Mouse (Mus musculus) forebrain, postnatal 0 days (tissue): ENCODE data around the gene Lcat. TPM values are rescaled to one million over a fixed set of nuclear protein-coding genes. Genes with fewer than 3 reads are reported as not detected.

Source experiments
- ATAC-seq: fragments of 200-750 bp; cut with Nextera tagmentation; 2 replicates; pipeline ENCODE4 v1.8.0; 2017; ENCODE audit warnings: mild to moderate bottlenecking, moderate library complexity
- DNase-seq: peaks from one replicate; pipeline ENCODE4 v3.0.0-alpha.2; 2015
- H3K27ac ChIP-seq: fragments of 300-500 bp; sonication (generic); 2 replicates; pipeline ENCODE4 v1.5.1; 2014; ENCODE audit warnings: low read depth, mild to moderate bottlenecking, antibody characterized with exemption, low read length, moderate library complexity, mixed read lengths
- H3K27me3 ChIP-seq: fragments of 300-500 bp; sonication (generic); 2 replicates; pipeline ENCODE4 v1.6.1; 2014; ENCODE audit warnings: mild to moderate bottlenecking, low read length, mixed read lengths; ENCODE audit not compliant: insufficient read depth
- H3K36me3 ChIP-seq: fragments of 300-500 bp; sonication (generic); 2 replicates; pipeline ENCODE4 v1.6.1; 2014; ENCODE audit warnings: mild to moderate bottlenecking, moderate library complexity; ENCODE audit not compliant: insufficient read depth
- H3K4me1 ChIP-seq: fragments of 300-500 bp; sonication (generic); 2 replicates; pipeline ENCODE4 v1.6.1; 2014; ENCODE audit warnings: antibody characterized with exemption; ENCODE audit not compliant: insufficient read depth
- H3K4me2 ChIP-seq: fragments of 300-500 bp; sonication (generic); 2 replicates; pipeline ENCODE4 v1.6.1; 2014; ENCODE audit warnings: low read depth, mild to moderate bottlenecking, moderate library complexity
- H3K4me3 ChIP-seq: fragments of 300-500 bp; sonication (generic); 2 replicates; pipeline ENCODE4 v1.5.1; 2014; ENCODE audit warnings: low read depth, low read length, mixed read lengths
- H3K9ac ChIP-seq: fragments of 300-500 bp; sonication (generic); 2 replicates; pipeline ENCODE4 v1.6.1; 2014; ENCODE audit warnings: mild to moderate bottlenecking
- H3K9me3 ChIP-seq: fragments of 300-500 bp; sonication (generic); 2 replicates; pipeline ENCODE4 v1.6.1; 2016; ENCODE audit warnings: low read length
- CTCF ChIP-seq: sonication (generic); IDR thresholded peaks from 2 replicates; pipeline ENCODE4 v1.5.1; 2016; ENCODE audit warnings: antibody characterized with exemption, control low read depth, low read depth
- WGBS: fragments of 180-500 bp; shearing (Covaris S2); extraction: QIAGEN DNeasy Blood & Tissue Kit; methylation state at CpG from one replicate; pipeline ENCODE4 v1.1.7; 2014; 5-methylcytosine and 5-hydroxymethylcytosine counted together
- polyA plus RNA-seq: library from polyadenylated mRNA; unstranded; fragments of >200 nt; fragmentation: Nextera tagmentation; extraction: Ambion mirVana; gene quantifications from 2 replicates; pipeline ENCODE4 v1.2.1, GENCODE M21; 2015
- total RNA-seq: library from RNA; depleted of rRNA; stranded (reverse); fragments of >200 nt; gene quantifications from 2 replicates; pipeline ENCODE4 v1.2.3, GENCODE M21; 2014

Gene Lcat
- total and polyA plus RNA-seq, 2 experiments from 2014 or later, result 5.9 to 6.0 TPM

- 91% methylated on average over 15 of the region's 15 CpGs for WGBS
- no peaks in the 10 kb centered on the region for H3K27me3 ChIP-seq
- no peaks in the 10 kb centered on the region for H3K9me3 ChIP-seq
- no peak for TF ChIP-seq CTCF
- no peak within 1 kb of the TSS for H3K4me3 ChIP-seq
- DNase-seq (no peak), ATAC-seq (no peak)
- H3K9ac ChIP-seq, result no peak within 1 kb of the TSS
- no peaks in the 10 kb centered on the region for H3K4me1 ChIP-seq
- H3K4me2 ChIP-seq, result no peak within 1 kb of the TSS
- no peaks in the 10 kb centered on the region for H3K36me3 ChIP-seq
- H3K27ac ChIP-seq, result no peak within 1 kb of the TSS
Observed at GRCm38 (mm10) chr8:105979325-105979724, 36.1 kb upstream of the Lcat start, which contains the start of gene Dpep3. Gene Dpep3, minus strand, starts transcription at chr8:105979429.

- no peak for DNase-seq
- ATAC-seq, result no peak
- Histone ChIP-seq H3K4me3 (no peak overlapping the region), H3K27me3 (no peaks in the 10 kb centered on the region), H3K27ac (no peak overlapping the region), H3K4me2 (no peak overlapping the region), H3K9ac (no peak overlapping the region), H3K9me3 (no peaks in the 10 kb centered on the region), H3K36me3 (no peaks in the 10 kb centered on the region), H3K4me1 (no peaks in the 10 kb centered on the region)
- WGBS, result 64% methylated on average over 7 of the region's 7 CpGs
- no peak for TF ChIP-seq CTCF
Observed at GRCm38 (mm10) chr8:105975363-105975762, 32.2 kb upstream of the Lcat start.

GRCm38 (mm10) chr8:105971019-105971720, 28.0 kb upstream of the Lcat start:
- Histone ChIP-seq H3K27ac (no peak overlapping the region), H3K4me3 (no peak overlapping the region), H3K4me2 (no peak overlapping the region), H3K36me3 (no peaks in the 10 kb centered on the region), H3K27me3 (peaks cover 15% of the 10 kb centered on the region), H3K9ac (no peak overlapping the region), H3K9me3 (no peaks in the 10 kb centered on the region), H3K4me1 (no peaks in the 10 kb centered on the region; the same call in 1 of the 2 replicates)
- ATAC-seq (no peak), DNase-seq (no peak)
- TF ChIP-seq CTCF, result no peak
- WGBS, result 74% methylated on average over 8 of the region's 8 CpGs

- no peak for TF ChIP-seq CTCF
- Histone ChIP-seq H3K4me3 (no peak overlapping the region), H3K4me2 (no peak overlapping the region), H3K36me3 (no peaks in the 10 kb centered on the region), H3K9me3 (no peaks in the 10 kb centered on the region), H3K4me1 (no peaks in the 10 kb centered on the region; the same call in 1 of the 2 replicates), H3K27me3 (peaks cover 15% of the 10 kb centered on the region), H3K9ac (no peak overlapping the region), H3K27ac (no peak overlapping the region)
- no peak for DNase-seq
- WGBS, result 68% methylated on average over 1 of the region's 1 CpGs
- no peak for ATAC-seq
Observed at GRCm38 (mm10) chr8:105969367-105969766, 26.2 kb upstream of the Lcat start.

GRCm38 (mm10) chr8:105966692-105967311, 23.6 kb upstream of the Lcat start:
- no peak for ATAC-seq
- Histone ChIP-seq H3K4me3 (no peak overlapping the region), H3K27ac (no peak overlapping the region), H3K9ac (no peak overlapping the region), H3K9me3 (no peaks in the 10 kb centered on the region), H3K27me3 (peaks cover 15% of the 10 kb centered on the region), H3K36me3 (no peaks in the 10 kb centered on the region), H3K4me2 (peak overlapping the region; percentile 66; the same call in 1 of the 2 replicates), H3K4me1 (no peaks in the 10 kb centered on the region; the same call in 1 of the 2 replicates)
- TF ChIP-seq CTCF, result no peak
- 9% methylated on average over 19 of the region's 19 CpGs for WGBS
- DNase-seq, result no peak

GRCm38 (mm10) chr8:105965905-105966341, 22.7 kb upstream of the Lcat start, which contains the start of gene Slc12a4:
Gene Slc12a4, minus strand, starts transcription at chr8:105966097.
- WGBS, result 0% methylated on average over 41 of the region's 47 CpGs
- H3K27me3 ChIP-seq, result peaks cover 15% of the 10 kb centered on the region
- DNase-seq (peak; percentile 74), ATAC-seq (peak; percentile 91)
- H3K9me3 ChIP-seq, result no peaks in the 10 kb centered on the region
- no peak within 1 kb of the TSS for H3K27ac ChIP-seq
- peak within 1 kb of the TSS; percentile 66 for H3K4me2 ChIP-seq
- no peak for TF ChIP-seq CTCF
- no peaks in the 10 kb centered on the region for H3K36me3 ChIP-seq
- peak within 1 kb of the TSS; percentile 60 for H3K4me3 ChIP-seq
- no peaks in the 10 kb centered on the region; the same call in 1 of the 2 replicates for H3K4me1 ChIP-seq
- H3K9ac ChIP-seq, result peak within 1 kb of the TSS; percentile 56
